Mouse (Mus musculus) C2C12 (cell line): ENCODE measurements around the gene Adamts14. TPM values are rescaled to one million over a fixed set of nuclear protein-coding genes. Genes with fewer than 3 reads are reported as not detected.

ENCODE experiments used
- H3K27me3 ChIP-seq: one replicate; pipeline ENCODE4 v1.6.1; 2011; ENCODE audit not compliant: control insufficient read depth, insufficient read depth, insufficient read length
- H3K36me3 ChIP-seq: one replicate; pipeline ENCODE4 v1.6.1; 2011; ENCODE audit not compliant: control insufficient read depth, insufficient read depth
- H3K4me3 ChIP-seq: one replicate; pipeline ENCODE4 v1.5.1; 2011; ENCODE audit warnings: mild to moderate bottlenecking, control low read depth; ENCODE audit not compliant: poor library complexity, insufficient read depth, severe bottlenecking
- H3K79me2 ChIP-seq: one replicate; pipeline ENCODE4 v1.6.1; 2011; ENCODE audit not compliant: control insufficient read depth, insufficient read depth
- H3K79me3 ChIP-seq: one replicate; pipeline ENCODE4 v1.6.1; 2011; ENCODE audit warnings: low read depth, control low read depth
- H3ac ChIP-seq: one replicate; pipeline ENCODE3; 2011; ENCODE audit warnings: low read depth; ENCODE audit not compliant: control insufficient read depth, insufficient read length
- CEBPB ChIP-seq: IDR thresholded peaks from one replicate; pipeline ENCODE4 v1.6.1; 2011; ENCODE audit warnings: low read depth, mild to moderate bottlenecking, control low read depth, moderate library complexity
- CTCF ChIP-seq: IDR thresholded peaks from one replicate; pipeline ENCODE4 v1.5.1; 2011; ENCODE audit not compliant: control insufficient read depth, insufficient read depth, insufficient read length
- FOSL1 ChIP-seq: IDR thresholded peaks from one replicate; pipeline ENCODE4 v1.8.0; 2011; ENCODE audit warnings: mild to moderate bottlenecking, low read length; ENCODE audit not compliant: poor library complexity, insufficient read depth, severe bottlenecking
- MAX ChIP-seq: IDR thresholded peaks from one replicate; pipeline ENCODE4 v1.6.1; 2011; ENCODE audit warnings: mild to moderate bottlenecking, control low read depth
- MYOD1 ChIP-seq: IDR thresholded peaks from one replicate; pipeline ENCODE4 v1.6.1; 2011; ENCODE audit warnings: low read depth; ENCODE audit not compliant: control insufficient read depth, insufficient read length
- MYOG ChIP-seq: IDR thresholded peaks from one replicate; pipeline ENCODE4 v1.6.1; 2011; ENCODE audit not compliant: control insufficient read depth, insufficient read length; ENCODE audit errors: extremely low read depth
- USF1 ChIP-seq: IDR thresholded peaks from one replicate; pipeline ENCODE4 v1.6.1; 2011; ENCODE audit warnings: low read depth, mild to moderate bottlenecking, control low read depth, moderate library complexity
- polyA plus RNA-seq: library from polyadenylated mRNA; unstranded; fragments of >200 nt; fragmentation: generic; extraction: Trizol; gene quantifications from one replicate; pipeline ENCODE4 v1.2.1, GENCODE M21; 2012; ENCODE audit warnings: missing spikeins

Adamts14 gene
- polyA plus RNA-seq, 1 experiment = 7.0 TPM

DNA sequence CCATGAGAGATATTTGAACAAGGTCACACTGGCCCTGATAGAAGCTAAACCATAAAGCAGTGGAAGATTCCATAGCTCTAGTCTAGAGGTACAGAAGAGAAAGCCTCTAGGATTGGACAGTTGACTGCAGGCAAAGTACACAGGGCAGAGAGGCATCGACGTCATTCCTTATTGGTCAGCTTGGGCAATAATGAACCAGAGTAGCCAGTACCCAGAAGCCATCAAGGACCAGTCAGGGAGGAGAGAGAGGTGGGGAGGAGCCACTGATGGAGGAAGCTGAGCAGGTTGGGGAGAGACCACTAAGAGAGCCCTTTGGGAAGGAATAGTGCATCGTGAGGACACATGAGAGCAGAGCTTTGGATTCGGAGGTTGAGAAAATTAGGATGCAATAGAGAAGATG is 95.5 kb downstream of the Adamts14 start:
- H3K79me2 ChIP-seq = no peaks in the 10 kb centered on the region
- TF ChIP-seq MAX = no peak
- no peak for TF ChIP-seq FOSL1
- TF ChIP-seq MYOD1 = no peak
- no peak for TF ChIP-seq MYOG
- TF ChIP-seq CEBPB = no peak
- TF ChIP-seq CTCF = no peak
- TF ChIP-seq USF1 = no peak
- no peaks in the 10 kb centered on the region for H3K36me3 ChIP-seq
- H3K27me3 ChIP-seq = no peaks in the 10 kb centered on the region
- no peaks in the 10 kb centered on the region for H3K79me3 ChIP-seq
- no peak overlapping the region for H3K4me3 ChIP-seq
- no peak overlapping the region for H3ac ChIP-seq

GRCm38 (mm10) chr10:61176221-61176790 is 96.9 kb downstream of the Adamts14 start:
- Histone ChIP-seq H3K79me3 (no peaks in the 10 kb centered on the region), H3K27me3 (peaks cover 4% of the 10 kb centered on the region), H3ac (no peak overlapping the region), H3K36me3 (no peaks in the 10 kb centered on the region), H3K4me3 (no peak overlapping the region), H3K79me2 (no peaks in the 10 kb centered on the region)
- TF ChIP-seq FOSL1 (no peak), CEBPB (no peak), CTCF (no peak), MYOD1 (no peak), USF1 (no peak), MYOG (no peak), MAX (no peak)

- H3K79me3 ChIP-seq = no peaks in the 10 kb centered on the region
- H3K4me3 ChIP-seq = no peak overlapping the region
- H3K79me2 ChIP-seq = no peaks in the 10 kb centered on the region
- TF ChIP-seq FOSL1 (no peak), CTCF (peak; percentile 70), MAX (peak; percentile 32)
- H3ac ChIP-seq = no peak overlapping the region
- peaks cover 4% of the 10 kb centered on the region for H3K27me3 ChIP-seq
- H3K36me3 ChIP-seq = no peaks in the 10 kb centered on the region
These were observed 97.6 kb downstream of the Adamts14 start for GRCm38 (mm10) chr10:61175442-61176204.

DNA sequence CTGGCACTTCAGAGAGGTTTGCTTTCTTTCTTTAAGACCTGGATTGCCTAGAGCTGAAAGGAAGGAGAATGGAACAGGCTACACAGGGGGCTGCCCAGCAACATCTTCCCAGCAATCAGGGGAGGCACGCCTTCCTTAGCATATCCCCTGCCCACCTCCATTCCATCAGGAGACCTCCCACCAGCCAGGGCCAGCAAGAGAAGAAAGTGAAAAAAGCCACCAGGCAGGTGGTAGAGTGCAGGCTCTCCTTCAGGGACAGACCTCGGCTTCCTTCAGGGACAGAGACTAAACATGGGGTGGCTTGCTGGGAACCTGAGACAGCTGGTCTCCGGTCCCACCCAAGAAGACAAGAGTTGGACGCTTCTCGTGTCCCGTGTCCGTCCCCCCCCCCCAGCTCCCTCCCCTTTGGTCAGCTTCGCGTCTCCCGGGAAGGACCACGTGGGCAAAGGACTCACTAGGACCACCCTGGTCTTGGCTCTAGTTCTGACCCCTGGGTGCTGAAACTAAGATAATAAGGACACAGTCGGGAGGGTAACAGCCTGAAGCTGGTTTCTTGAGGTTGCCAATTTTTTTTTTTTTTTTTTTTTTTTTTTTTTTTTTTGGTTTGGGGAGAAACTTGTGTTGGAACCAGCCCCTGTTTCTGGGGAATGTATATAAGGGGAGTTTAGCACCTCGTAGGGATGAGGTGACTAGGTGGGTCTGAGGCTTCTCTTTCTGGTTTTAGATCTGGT is 98.4 kb downstream of the Adamts14 start:
- Histone ChIP-seq H3K4me3 (no peak overlapping the region), H3ac (no peak overlapping the region), H3K27me3 (peaks cover 4% of the 10 kb centered on the region), H3K79me3 (no peaks in the 10 kb centered on the region), H3K36me3 (no peaks in the 10 kb centered on the region), H3K79me2 (no peaks in the 10 kb centered on the region)
- TF ChIP-seq MYOD1 (no peak), CEBPB (no peak), USF1 (no peak), CTCF (no peak), MYOG (no peak), FOSL1 (no peak), MAX (no peak)

GRCm38 (mm10) chr10:61172496-61172895 is 100.7 kb downstream of the Adamts14 start:
- Histone ChIP-seq H3K27me3 (peaks cover 17% of the 10 kb centered on the region), H3K4me3 (no peak overlapping the region), H3K79me2 (no peaks in the 10 kb centered on the region), H3K79me3 (no peaks in the 10 kb centered on the region), H3ac (no peak overlapping the region), H3K36me3 (no peaks in the 10 kb centered on the region)
- TF ChIP-seq USF1 (no peak), MYOG (no peak), MYOD1 (no peak), FOSL1 (no peak), MAX (no peak), CTCF (no peak), CEBPB (no peak)
